Mouse (Mus musculus): ENCODE results near the gene Lgals8.
A peak's percentile ranks its signal among the peaks of the same experiment; 100 is the strongest.

GRCm38 (mm10) chr13:12394609-12395505 lies 69.9 kb downstream of the Lgals8 start, which contains the start of gene Heatr1:
- peak; percentile 69 for TF ChIP-seq POLR2A (IDR thresholded peaks at IDR 0.05; ENCODE audit: insufficient read length, low read depth)
- no peak for TF ChIP-seq TCF12 (IDR thresholded peaks at IDR 0.05; ENCODE audit: insufficient read depth, poor library complexity, severe bottlenecking)
- TF ChIP-seq MYOG (IDR thresholded peaks at IDR 0.05; ENCODE audit: control insufficient read depth in 1 of 3, insufficient read depth in 1 of 3, insufficient read length in 2 of 3, low read depth in 2 of 3) = no peak
- no peak for TF ChIP-seq REST (IDR thresholded peaks at IDR 0.05; ENCODE audit: insufficient read depth, insufficient read length)
- no peak for TF ChIP-seq E2F4 (IDR thresholded peaks at IDR 0.05; ENCODE audit: insufficient read depth)

Measured in myocyte (in vitro differentiated cells).